Mouse (Mus musculus): ENCODE data around the gene Tomt. TPM values are rescaled to one million over a fixed set of nuclear protein-coding genes. Genes with fewer than 3 reads are reported as not detected.

Tomt gene
- polyA plus RNA-seq, 1 experiment from 2014 or later: 0.13 TPM

- Histone ChIP-seq H3K9me3 (ENCODE audit: control insufficient read depth, low read depth, low read length) (no peaks in the 10 kb centered on the region), H3K4me1 (ENCODE audit: control insufficient read depth, insufficient read depth, low read length) (no peaks in the 10 kb centered on the region), H3K36me3 (ENCODE audit: control insufficient read depth, insufficient read depth, low read length) (no peaks in the 10 kb centered on the region), H3K27ac (ENCODE audit: low read length) (no peak overlapping the region), H3K4me3 (ENCODE audit: low read depth, low read length) (no peak overlapping the region), H3K4me2 (replicated peaks; ENCODE audit: low read depth, low read length) (no peak overlapping the region), H3K9ac (replicated peaks; ENCODE audit: low read depth, low read length) (no peak overlapping the region), H3K27me3 (ENCODE audit: control insufficient read depth, insufficient read depth, low read length) (no peaks in the 10 kb centered on the region)
- WGBS: 81% methylated on average over 3 of the region's 3 CpGs
- no peak for ATAC-seq (ENCODE audit: insufficient number of reproducible peaks, insufficient read depth, low FRiP score, low read depth)
These were observed 34.9 kb downstream of the Tomt start for GRCm38 (mm10) chr7:101871296-101871695.

- Histone ChIP-seq H3K9ac (replicated peaks; ENCODE audit: low read depth, low read length) (no peak within 1 kb of the TSS), H3K4me1 (ENCODE audit: control insufficient read depth, insufficient read depth, low read length) (no peaks in the 10 kb centered on the region), H3K4me3 (ENCODE audit: low read depth, low read length) (no peak within 1 kb of the TSS), H3K4me2 (replicated peaks; ENCODE audit: low read depth, low read length) (no peak within 1 kb of the TSS), H3K27me3 (ENCODE audit: control insufficient read depth, insufficient read depth, low read length) (no peaks in the 10 kb centered on the region), H3K27ac (ENCODE audit: low read length) (no peak within 1 kb of the TSS), H3K36me3 (ENCODE audit: control insufficient read depth, insufficient read depth, low read length) (no peaks in the 10 kb centered on the region), H3K9me3 (ENCODE audit: control insufficient read depth, low read depth, low read length) (no peaks in the 10 kb centered on the region)
- 62% methylated on average over 2 of the region's 2 CpGs for WGBS
- no peak for ATAC-seq (ENCODE audit: insufficient number of reproducible peaks, insufficient read depth, low FRiP score, low read depth)
These were observed 35.5 kb downstream of the Tomt start, which contains the start of gene Folr1 for GRCm38 (mm10) chr7:101870629-101871028. TSS of gene Folr1 (minus strand) at chr7:101870788.

- Histone ChIP-seq H3K9me3 (ENCODE audit: control insufficient read depth, low read depth, low read length) (no peaks in the 10 kb centered on the region), H3K36me3 (ENCODE audit: control insufficient read depth, insufficient read depth, low read length) (no peaks in the 10 kb centered on the region), H3K4me2 (replicated peaks; ENCODE audit: low read depth, low read length) (no peak overlapping the region), H3K27me3 (ENCODE audit: control insufficient read depth, insufficient read depth, low read length) (no peaks in the 10 kb centered on the region), H3K4me1 (ENCODE audit: control insufficient read depth, insufficient read depth, low read length) (no peaks in the 10 kb centered on the region), H3K9ac (replicated peaks; ENCODE audit: low read depth, low read length) (no peak overlapping the region), H3K4me3 (ENCODE audit: low read depth, low read length) (no peak overlapping the region), H3K27ac (ENCODE audit: low read length) (no peak overlapping the region)
- ATAC-seq (ENCODE audit: insufficient number of reproducible peaks, insufficient read depth, low FRiP score, low read depth): no peak
- WGBS: 73% methylated on average over 7 of the region's 7 CpGs
These were observed 37.0 kb downstream of the Tomt start for GRCm38 (mm10) chr7:101869163-101869500.

- no peak overlapping the region for H3K4me3 ChIP-seq (ENCODE audit: low read depth, low read length)
- H3K9ac ChIP-seq (replicated peaks; ENCODE audit: low read depth, low read length): no peak overlapping the region
- no peaks in the 10 kb centered on the region for H3K4me1 ChIP-seq (ENCODE audit: control insufficient read depth, insufficient read depth, low read length)
- no peak for ATAC-seq (ENCODE audit: insufficient number of reproducible peaks, insufficient read depth, low FRiP score, low read depth)
- H3K9me3 ChIP-seq (ENCODE audit: control insufficient read depth, low read depth, low read length): no peaks in the 10 kb centered on the region
- H3K36me3 ChIP-seq (ENCODE audit: control insufficient read depth, insufficient read depth, low read length): no peaks in the 10 kb centered on the region
- no peaks in the 10 kb centered on the region for H3K27me3 ChIP-seq (ENCODE audit: control insufficient read depth, insufficient read depth, low read length)
- no peak overlapping the region for H3K4me2 ChIP-seq (replicated peaks; ENCODE audit: low read depth, low read length)
- no peak overlapping the region for H3K27ac ChIP-seq (ENCODE audit: low read length)
- WGBS: 71% methylated on average over 13 of the region's 13 CpGs
These were observed 37.7 kb downstream of the Tomt start for GRCm38 (mm10) chr7:101868241-101869162.

- no peak overlapping the region for H3K9ac ChIP-seq (replicated peaks; ENCODE audit: low read depth, low read length)
These were observed 38.7 kb downstream of the Tomt start for GRCm38 (mm10) chr7:101867482-101867881.

GRCm38 (mm10) chr7:101866491-101867265 is 39.5 kb downstream of the Tomt start:
- no peak overlapping the region for H3K27ac ChIP-seq (ENCODE audit: low read length)
- H3K9ac ChIP-seq (replicated peaks; ENCODE audit: low read depth, low read length): no peak overlapping the region
- no peaks in the 10 kb centered on the region for H3K36me3 ChIP-seq (ENCODE audit: control insufficient read depth, insufficient read depth, low read length)
- no peaks in the 10 kb centered on the region for H3K9me3 ChIP-seq (ENCODE audit: control insufficient read depth, low read depth, low read length)
- ATAC-seq (ENCODE audit: insufficient number of reproducible peaks, insufficient read depth, low FRiP score, low read depth): no peak
- H3K4me3 ChIP-seq (ENCODE audit: low read depth, low read length): no peak overlapping the region
- H3K27me3 ChIP-seq (ENCODE audit: control insufficient read depth, insufficient read depth, low read length): no peaks in the 10 kb centered on the region
- H3K4me1 ChIP-seq (ENCODE audit: control insufficient read depth, insufficient read depth, low read length): no peaks in the 10 kb centered on the region
- no peak overlapping the region for H3K4me2 ChIP-seq (replicated peaks; ENCODE audit: low read depth, low read length)
- 80% methylated on average over 11 of the region's 11 CpGs for WGBS

More at GRCm38 (mm10) chr7:101867482-101867881, 38.7 kb downstream of the Tomt start:
- ATAC-seq (ENCODE audit: insufficient number of reproducible peaks, insufficient read depth, low FRiP score, low read depth): no peak
- Histone ChIP-seq H3K4me1 (ENCODE audit: control insufficient read depth, insufficient read depth, low read length) (no peaks in the 10 kb centered on the region), H3K27me3 (ENCODE audit: control insufficient read depth, insufficient read depth, low read length) (no peaks in the 10 kb centered on the region), H3K4me2 (replicated peaks; ENCODE audit: low read depth, low read length) (no peak overlapping the region), H3K9me3 (ENCODE audit: control insufficient read depth, low read depth, low read length) (no peaks in the 10 kb centered on the region), H3K36me3 (ENCODE audit: control insufficient read depth, insufficient read depth, low read length) (no peaks in the 10 kb centered on the region), H3K27ac (ENCODE audit: low read length) (no peak overlapping the region), H3K4me3 (ENCODE audit: low read depth, low read length) (no peak overlapping the region)
- WGBS: 98% methylated on average over 4 of the region's 4 CpGs

GRCm38 (mm10) chr7:101863415-101863814 is 42.7 kb downstream of the Tomt start, which contains the start of gene Anapc15:
TSS of gene Anapc15 (plus strand) at chr7:101863715.
- ATAC-seq (ENCODE audit: insufficient number of reproducible peaks, insufficient read depth, low FRiP score, low read depth): no peak
- Histone ChIP-seq H3K9me3 (ENCODE audit: control insufficient read depth, low read depth, low read length) (no peaks in the 10 kb centered on the region), H3K36me3 (ENCODE audit: control insufficient read depth, insufficient read depth, low read length) (no peaks in the 10 kb centered on the region), H3K27ac (ENCODE audit: low read length) (no peak within 1 kb of the TSS), H3K4me1 (ENCODE audit: control insufficient read depth, insufficient read depth, low read length) (no peaks in the 10 kb centered on the region), H3K4me2 (replicated peaks; ENCODE audit: low read depth, low read length) (no peak within 1 kb of the TSS), H3K4me3 (ENCODE audit: low read depth, low read length) (no peak within 1 kb of the TSS), H3K9ac (replicated peaks; ENCODE audit: low read depth, low read length) (no peak within 1 kb of the TSS), H3K27me3 (ENCODE audit: control insufficient read depth, insufficient read depth, low read length) (no peaks in the 10 kb centered on the region)
- WGBS: 78% methylated on average over 3 of the region's 3 CpGs

GRCm38 (mm10) chr7:101862291-101862690 is 43.9 kb downstream of the Tomt start:
- Histone ChIP-seq H3K4me1 (ENCODE audit: control insufficient read depth, insufficient read depth, low read length) (no peaks in the 10 kb centered on the region), H3K9ac (replicated peaks; ENCODE audit: low read depth, low read length) (no peak overlapping the region), H3K4me3 (ENCODE audit: low read depth, low read length) (no peak overlapping the region), H3K4me2 (replicated peaks; ENCODE audit: low read depth, low read length) (no peak overlapping the region), H3K36me3 (ENCODE audit: control insufficient read depth, insufficient read depth, low read length) (no peaks in the 10 kb centered on the region), H3K9me3 (ENCODE audit: control insufficient read depth, low read depth, low read length) (no peaks in the 10 kb centered on the region), H3K27me3 (ENCODE audit: control insufficient read depth, insufficient read depth, low read length) (no peaks in the 10 kb centered on the region), H3K27ac (ENCODE audit: low read length) (no peak overlapping the region)
- 54% methylated on average over 3 of the region's 3 CpGs for WGBS
- ATAC-seq (ENCODE audit: insufficient number of reproducible peaks, insufficient read depth, low FRiP score, low read depth): no peak
